Mouse (Mus musculus): ENCODE results near the gene Fam184a. TPM values are rescaled to one million over a fixed set of nuclear protein-coding genes. Genes with fewer than 3 reads are reported as not detected.
A peak's percentile ranks its signal among the peaks of the same experiment; 100 is the strongest.
"Not testable (repeated sequence)": the region's sequence is repeated elsewhere in the genome, so short reads cannot be mapped to it uniquely, and the experiment has no call there.

The Fam184a gene
- polyA plus RNA-seq, 1 experiment = not detected

DNA sequence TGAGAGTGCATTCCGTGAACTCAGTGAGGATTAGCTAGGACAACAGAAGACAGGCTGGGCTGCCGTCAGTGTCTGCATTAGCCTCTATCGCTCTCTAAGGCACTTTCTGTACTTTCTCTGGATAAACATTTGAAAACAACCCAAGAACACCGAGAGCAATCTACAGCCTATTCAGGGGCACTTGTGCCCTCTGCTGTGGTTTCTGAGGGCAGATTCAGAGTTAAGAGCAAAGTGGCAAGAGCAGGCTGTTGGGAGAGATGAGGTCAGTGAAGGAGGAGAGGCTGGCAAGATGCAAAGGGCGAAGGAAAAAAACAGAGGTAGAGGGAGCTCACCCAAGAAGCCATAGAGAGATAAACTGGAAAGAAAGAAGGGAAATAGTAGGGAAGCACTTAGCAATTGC lies 67.7 kb downstream of the Fam184a start:
- Histone ChIP-seq H3K4me3 (ENCODE audit: insufficient read depth, low read depth, low read length) (no peak overlapping the region), H3K4me1 (ENCODE audit: control insufficient read depth, insufficient read depth, low read length) (peaks cover 8% of the 10 kb centered on the region), H3K27ac (ENCODE audit: insufficient read depth, low read depth, low read length) (no peak overlapping the region)
- WGBS = 71% methylated on average over 5 of the region's 5 CpGs
- TF ChIP-seq CTCF (IDR thresholded peaks at IDR 0.05; ENCODE audit: insufficient read depth, low read depth, low read length) = no peak
- TF ChIP-seq POLR2A (IDR thresholded peaks at IDR 0.05; ENCODE audit: insufficient read depth, low read depth, low read length) = no peak

DNA sequence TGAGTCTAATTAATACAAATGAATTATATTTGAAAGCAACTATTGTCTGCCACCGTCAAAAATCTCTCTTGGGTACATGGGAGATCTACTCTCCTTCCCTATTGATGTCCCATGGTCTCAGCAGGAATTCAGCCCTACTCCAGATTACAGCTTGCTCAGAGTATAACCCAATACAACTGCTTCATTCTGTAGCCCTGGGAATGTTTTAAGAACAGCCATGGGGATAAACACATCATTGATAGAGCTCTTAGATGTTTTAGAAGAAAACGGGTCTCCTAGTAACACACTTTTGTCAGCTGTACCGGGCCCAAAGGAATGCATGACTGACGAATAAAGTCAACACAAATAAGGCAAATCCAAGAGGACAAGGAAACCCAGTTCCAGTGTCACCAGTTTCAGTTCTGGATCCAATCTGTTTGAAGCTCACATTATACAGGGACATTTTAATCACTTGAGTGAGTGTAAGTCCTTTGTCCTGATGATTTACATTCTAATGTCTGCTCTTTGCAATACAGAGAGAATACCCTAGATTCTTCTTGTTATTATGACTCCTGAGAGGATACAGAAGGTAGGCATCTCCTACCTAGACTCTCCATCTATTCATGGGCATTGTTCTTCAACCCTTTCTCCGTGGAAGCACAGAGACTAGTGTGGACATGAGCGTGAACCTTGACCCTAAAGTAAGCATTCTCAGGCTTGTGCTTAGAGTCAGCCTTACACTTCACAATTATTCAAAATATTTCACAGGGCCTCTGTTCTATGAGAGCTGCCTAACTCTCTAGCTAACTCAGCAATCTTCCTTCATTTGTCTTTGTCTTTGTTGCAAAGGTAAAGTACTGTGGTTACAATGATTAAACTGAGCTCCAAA lies 71.0 kb downstream of the Fam184a start:
- H3K27ac ChIP-seq (ENCODE audit: insufficient read depth, low read depth, low read length) = no peak overlapping the region
- WGBS = 46% methylated on average over 6 of the region's 6 CpGs
- no peak overlapping the region for H3K4me3 ChIP-seq (ENCODE audit: insufficient read depth, low read depth, low read length)
- H3K4me1 ChIP-seq (ENCODE audit: control insufficient read depth, insufficient read depth, low read length) = no peaks in the 10 kb centered on the region; the same call in 1 of the 2 replicates
- no peak for TF ChIP-seq POLR2A (IDR thresholded peaks at IDR 0.05; ENCODE audit: insufficient read depth, low read depth, low read length)
- no peak for TF ChIP-seq CTCF (IDR thresholded peaks at IDR 0.05; ENCODE audit: insufficient read depth, low read depth, low read length)

DNA sequence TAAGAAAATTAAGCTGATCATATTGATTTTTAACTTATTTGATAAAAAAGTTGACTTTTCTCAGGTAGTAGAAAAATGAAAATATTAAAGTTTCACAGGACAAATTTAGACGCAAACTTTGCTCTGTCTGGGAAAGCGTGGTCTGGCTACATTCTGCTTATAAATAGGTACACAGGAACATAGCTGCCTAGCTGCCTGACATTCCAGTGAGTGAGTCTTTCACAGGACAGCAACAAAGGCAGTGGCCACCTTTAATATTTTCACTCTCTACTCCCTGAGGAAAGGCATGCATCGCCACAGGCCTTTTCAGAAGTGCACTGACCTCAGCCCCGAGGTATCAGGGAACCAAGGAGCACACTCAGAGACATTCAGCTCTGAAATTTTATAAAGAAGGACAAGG lies 89.1 kb downstream of the Fam184a start:
- Histone ChIP-seq H3K4me3 (ENCODE audit: insufficient read depth, low read depth, low read length) (no peak overlapping the region), H3K27ac (ENCODE audit: insufficient read depth, low read depth, low read length) (no peak overlapping the region), H3K4me1 (ENCODE audit: control insufficient read depth, insufficient read depth, low read length) (no peaks in the 10 kb centered on the region)
- TF ChIP-seq POLR2A (IDR thresholded peaks at IDR 0.05; ENCODE audit: insufficient read depth, low read depth, low read length) (no peak), CTCF (IDR thresholded peaks at IDR 0.05; ENCODE audit: insufficient read depth, low read depth, low read length) (no peak)
- WGBS = 89% methylated on average over 4 of the region's 4 CpGs

DNA sequence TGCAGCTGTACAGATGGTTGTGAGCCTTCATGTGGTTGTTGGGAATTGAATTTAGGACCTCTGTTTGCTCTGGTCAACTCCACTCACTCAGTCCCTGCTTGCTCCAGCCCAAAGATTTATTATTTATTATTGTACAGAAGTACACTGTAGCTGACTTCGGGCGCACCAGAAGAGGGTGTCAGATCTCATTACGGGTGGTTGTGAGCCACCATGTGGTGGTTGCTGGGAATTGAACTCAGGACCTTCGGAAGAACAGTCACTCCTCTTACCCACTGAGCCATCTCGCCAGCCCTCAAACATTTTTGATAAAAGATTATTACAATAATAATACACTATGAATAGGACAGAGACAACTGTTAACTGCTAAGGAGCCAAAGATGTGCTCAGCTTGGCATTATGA lies 96.7 kb downstream of the Fam184a start:
- H3K4me1 ChIP-seq (ENCODE audit: control insufficient read depth, insufficient read depth, low read length); H3K27ac ChIP-seq (ENCODE audit: insufficient read depth, low read depth, low read length); H3K4me3 ChIP-seq (ENCODE audit: insufficient read depth, low read depth, low read length): not testable (repeated sequence)
- WGBS = 82% methylated on average over 5 of the region's 5 CpGs

DNA sequence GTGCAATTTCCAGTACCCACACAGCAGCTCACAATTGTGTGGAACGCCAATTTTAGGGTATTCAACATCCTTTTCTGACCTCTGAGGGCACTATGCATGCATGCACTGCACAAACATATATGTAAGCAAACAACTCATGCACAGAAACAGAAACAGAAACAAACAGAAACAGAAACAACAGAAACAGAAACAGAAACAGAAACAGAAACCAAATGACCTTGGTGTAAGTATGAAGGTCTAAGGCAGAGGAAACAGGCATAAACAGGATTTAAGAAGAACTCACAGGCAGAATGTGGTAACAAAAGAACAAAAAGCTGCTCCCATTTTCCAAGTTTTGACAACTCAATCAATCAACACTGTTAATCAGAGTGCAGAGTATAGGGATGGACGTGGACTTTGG lies 100.2 kb downstream of the Fam184a start:
- TF ChIP-seq POLR2A (IDR thresholded peaks at IDR 0.05; ENCODE audit: insufficient read depth, low read depth, low read length) (no peak), CTCF (IDR thresholded peaks at IDR 0.05; ENCODE audit: insufficient read depth, low read depth, low read length) (no peak)
- 86% methylated on average over 2 of the region's 2 CpGs for WGBS
- no peak overlapping the region for H3K27ac ChIP-seq (ENCODE audit: insufficient read depth, low read depth, low read length)
- no peak overlapping the region for H3K4me3 ChIP-seq (ENCODE audit: insufficient read depth, low read depth, low read length)
- 0 out of 2 replicates have a peak, but pooled peaks cover 2% of the 10 kb centered on the region for H3K4me1 ChIP-seq (ENCODE audit: control insufficient read depth, insufficient read depth, low read length)

DNA sequence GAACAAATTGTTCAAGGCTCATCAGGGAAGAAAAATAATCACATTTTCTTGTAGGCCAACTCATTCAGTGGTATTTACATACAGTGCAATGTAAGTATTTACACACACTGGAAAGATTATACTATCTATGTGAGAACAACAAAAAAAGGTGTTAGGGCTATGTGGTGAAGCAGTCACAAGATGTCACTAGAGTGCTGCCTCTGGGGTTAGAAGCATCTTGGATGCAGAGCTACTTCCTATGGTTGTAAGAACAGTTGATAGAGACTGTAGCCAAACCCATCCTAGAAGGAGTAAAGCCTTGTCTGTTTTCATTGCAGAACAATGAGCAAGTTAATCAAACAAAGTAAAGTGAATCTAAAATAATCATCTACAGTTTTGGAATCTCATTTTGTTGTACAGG lies 109.4 kb downstream of the Fam184a start:
- no peak overlapping the region for H3K27ac ChIP-seq (ENCODE audit: insufficient read depth, low read depth, low read length)
- TF ChIP-seq CTCF (IDR thresholded peaks at IDR 0.05; ENCODE audit: insufficient read depth, low read depth, low read length) (no peak), POLR2A (IDR thresholded peaks at IDR 0.05; ENCODE audit: insufficient read depth, low read depth, low read length) (no peak)
- no peak overlapping the region for H3K4me3 ChIP-seq (ENCODE audit: insufficient read depth, low read depth, low read length)
- H3K4me1 ChIP-seq (ENCODE audit: control insufficient read depth, insufficient read depth, low read length) = no peaks in the 10 kb centered on the region

DNA sequence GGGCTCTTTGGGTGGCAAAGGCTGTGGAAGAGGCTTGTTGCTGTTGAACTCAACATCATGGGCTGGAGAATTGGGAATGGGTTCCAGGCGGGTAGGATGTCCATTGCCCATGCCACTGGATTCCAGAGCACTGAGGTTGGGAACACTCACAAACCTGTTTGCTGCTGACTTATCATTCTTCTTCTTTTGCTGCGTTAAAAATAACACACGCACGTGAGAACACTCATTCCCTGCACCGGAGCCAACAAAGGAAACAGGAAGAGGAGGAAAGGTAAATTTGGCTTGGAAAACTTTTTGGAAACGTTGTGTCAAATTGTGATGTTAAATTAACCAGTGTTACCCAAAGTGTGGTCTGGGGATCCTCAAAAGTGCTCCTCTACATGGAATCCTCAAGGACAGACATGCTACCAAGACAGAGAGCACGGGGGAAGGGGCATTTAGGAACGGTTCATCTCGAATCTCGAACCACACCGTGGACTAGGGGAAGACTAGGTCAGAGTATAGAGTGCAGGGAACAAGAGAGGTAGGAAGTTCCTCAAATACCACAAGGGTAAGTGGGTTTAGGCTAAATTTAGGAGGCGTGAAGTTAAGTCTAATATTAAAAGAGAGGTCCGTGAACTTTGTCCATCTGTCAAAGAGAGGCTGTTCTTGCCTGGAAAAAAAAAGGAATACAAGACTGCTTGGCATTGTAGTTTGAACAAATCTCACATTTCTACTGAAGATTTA lies 115.5 kb downstream of the Fam184a start:
- TF ChIP-seq POLR2A (IDR thresholded peaks at IDR 0.05; ENCODE audit: insufficient read depth, low read depth, low read length) (no peak), CTCF (IDR thresholded peaks at IDR 0.05; ENCODE audit: insufficient read depth, low read depth, low read length) (no peak)
- H3K4me3 ChIP-seq (ENCODE audit: insufficient read depth, low read depth, low read length) = no peak overlapping the region
- no peak overlapping the region for H3K27ac ChIP-seq (ENCODE audit: insufficient read depth, low read depth, low read length)
- 80% methylated on average over 13 of the region's 13 CpGs for WGBS
- H3K4me1 ChIP-seq (ENCODE audit: control insufficient read depth, insufficient read depth, low read length) = no peaks in the 10 kb centered on the region

DNA sequence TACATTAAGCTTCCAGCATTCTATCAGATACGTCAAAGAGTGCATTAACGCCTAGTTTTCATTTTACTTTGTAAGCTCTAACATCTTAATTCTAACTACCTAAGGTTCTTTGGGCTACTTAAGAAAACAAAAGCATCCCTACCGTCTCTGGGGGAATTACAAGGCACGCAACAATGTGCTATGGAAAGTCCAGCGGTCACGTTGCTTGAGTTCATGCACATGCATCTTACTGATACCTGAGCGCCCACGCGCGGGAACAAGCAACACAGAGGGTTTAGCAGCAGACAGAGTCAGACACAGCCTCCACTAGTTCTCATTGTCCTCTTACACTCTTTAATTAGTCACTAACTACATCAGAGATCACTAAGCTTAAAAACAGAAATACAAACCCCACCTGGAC lies 116.8 kb downstream of the Fam184a start:
- 77% methylated on average over 10 of the region's 10 CpGs for WGBS
- no peak for TF ChIP-seq CTCF (IDR thresholded peaks at IDR 0.05; ENCODE audit: insufficient read depth, low read depth, low read length)
- TF ChIP-seq POLR2A (IDR thresholded peaks at IDR 0.05; ENCODE audit: insufficient read depth, low read depth, low read length) = no peak
- H3K4me3 ChIP-seq (ENCODE audit: insufficient read depth, low read depth, low read length) = no peak overlapping the region
- no peaks in the 10 kb centered on the region for H3K4me1 ChIP-seq (ENCODE audit: control insufficient read depth, insufficient read depth, low read length)
- H3K27ac ChIP-seq (ENCODE audit: insufficient read depth, low read depth, low read length) = no peak overlapping the region

DNA sequence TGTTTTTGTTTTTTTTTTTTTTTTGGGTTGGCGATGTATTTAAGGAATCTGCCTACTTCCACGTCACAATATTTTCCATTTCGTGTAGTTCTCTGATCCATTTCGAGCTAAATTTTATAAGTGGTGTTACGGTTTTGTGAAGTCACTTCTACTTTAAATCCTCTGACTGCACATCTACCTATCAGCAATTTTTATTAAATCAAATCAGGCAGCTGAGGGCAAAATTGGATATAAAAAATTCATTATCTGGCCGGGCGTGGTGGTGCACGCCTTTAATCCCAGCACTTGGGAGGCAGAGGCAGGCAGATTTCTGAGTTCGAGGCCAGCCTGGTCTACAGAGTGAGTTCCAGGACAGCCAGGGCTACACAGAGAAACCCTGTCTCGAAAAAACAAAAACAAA lies 120.6 kb downstream of the Fam184a start, which contains the start of gene Mcm9:
TSS of gene Mcm9 (minus strand) at position 101 of the 400 bp plus-strand sequence.
- peak within 1 kb of the TSS; percentile 74 for H3K4me3 ChIP-seq (ENCODE audit: insufficient read depth, low read depth, low read length)
- not testable (repeated sequence) for H3K4me1 ChIP-seq (ENCODE audit: control insufficient read depth, insufficient read depth, low read length)
- 51% methylated on average over 10 of the region's 10 CpGs for WGBS
- peak within 1 kb of the TSS; percentile 56 for H3K27ac ChIP-seq (ENCODE audit: insufficient read depth, low read depth, low read length)

Measured in olfactory bulb, adult 2 months (tissue).